Mouse (Mus musculus) forebrain, postnatal 0 days (tissue): ENCODE results near the gene Pde6b. TPM values are rescaled to one million over a fixed set of nuclear protein-coding genes. Genes with fewer than 3 reads are reported as not detected.

Experiments used
- ATAC-seq: fragments of 200-750 bp; cut with Nextera tagmentation; 2 replicates; pipeline ENCODE4 v1.8.0; 2017; ENCODE audit warnings: mild to moderate bottlenecking, moderate library complexity
- DNase-seq: peaks from one replicate; pipeline ENCODE4 v3.0.0-alpha.2; 2015
- H3K27ac ChIP-seq: fragments of 300-500 bp; sonication (generic); 2 replicates; pipeline ENCODE4 v1.5.1; 2014; ENCODE audit warnings: low read depth, mild to moderate bottlenecking, antibody characterized with exemption, low read length, moderate library complexity, mixed read lengths
- H3K27me3 ChIP-seq: fragments of 300-500 bp; sonication (generic); 2 replicates; pipeline ENCODE4 v1.6.1; 2014; ENCODE audit warnings: mild to moderate bottlenecking, low read length, mixed read lengths; ENCODE audit not compliant: insufficient read depth
- H3K36me3 ChIP-seq: fragments of 300-500 bp; sonication (generic); 2 replicates; pipeline ENCODE4 v1.6.1; 2014; ENCODE audit warnings: mild to moderate bottlenecking, moderate library complexity; ENCODE audit not compliant: insufficient read depth
- H3K4me1 ChIP-seq: fragments of 300-500 bp; sonication (generic); 2 replicates; pipeline ENCODE4 v1.6.1; 2014; ENCODE audit warnings: antibody characterized with exemption; ENCODE audit not compliant: insufficient read depth
- H3K4me2 ChIP-seq: fragments of 300-500 bp; sonication (generic); 2 replicates; pipeline ENCODE4 v1.6.1; 2014; ENCODE audit warnings: low read depth, mild to moderate bottlenecking, moderate library complexity
- H3K4me3 ChIP-seq: fragments of 300-500 bp; sonication (generic); 2 replicates; pipeline ENCODE4 v1.5.1; 2014; ENCODE audit warnings: low read depth, low read length, mixed read lengths
- H3K9ac ChIP-seq: fragments of 300-500 bp; sonication (generic); 2 replicates; pipeline ENCODE4 v1.6.1; 2014; ENCODE audit warnings: mild to moderate bottlenecking
- H3K9me3 ChIP-seq: fragments of 300-500 bp; sonication (generic); 2 replicates; pipeline ENCODE4 v1.6.1; 2016; ENCODE audit warnings: low read length
- CTCF ChIP-seq: sonication (generic); IDR thresholded peaks from 2 replicates; pipeline ENCODE4 v1.5.1; 2016; ENCODE audit warnings: antibody characterized with exemption, control low read depth, low read depth
- WGBS: fragments of 180-500 bp; shearing (Covaris S2); extraction: QIAGEN DNeasy Blood & Tissue Kit; methylation state at CpG from one replicate; pipeline ENCODE4 v1.1.7; 2014; 5-methylcytosine and 5-hydroxymethylcytosine counted together
- polyA plus RNA-seq: library from polyadenylated mRNA; unstranded; fragments of >200 nt; fragmentation: Nextera tagmentation; extraction: Ambion mirVana; gene quantifications from 2 replicates; pipeline ENCODE4 v1.2.1, GENCODE M21; 2015
- total RNA-seq: library from RNA; depleted of rRNA; stranded (reverse); fragments of >200 nt; gene quantifications from 2 replicates; pipeline ENCODE4 v1.2.3, GENCODE M21; 2014

The Pde6b gene
- total and polyA plus RNA-seq, 2 experiments from 2014 or later: 0.05 to 0.12 TPM

- peak within 1 kb of the TSS; percentile 43 for H3K4me2 ChIP-seq
- H3K9me3 ChIP-seq: no peaks in the 10 kb centered on the region
- WGBS: 16% methylated on average over 24 of the region's 24 CpGs
- H3K4me3 ChIP-seq: peak within 1 kb of the TSS; percentile 16
- H3K9ac ChIP-seq: peak within 1 kb of the TSS; percentile 14; the same call in 1 of the 2 replicates
- H3K27me3 ChIP-seq: peaks cover 5% of the 10 kb centered on the region
- H3K27ac ChIP-seq: no peak within 1 kb of the TSS
- no peak for TF ChIP-seq CTCF
- DNase-seq (no peak), ATAC-seq (0 out of 2 replicates have a peak, but pooled peaks have one; percentile 40)
- H3K36me3 ChIP-seq: no peaks in the 10 kb centered on the region
- no peaks in the 10 kb centered on the region for H3K4me1 ChIP-seq
These were observed 60.8 kb downstream of the Pde6b start, which contains the start of gene Mfsd7a for GRCm38 (mm10) chr5:108448785-108449668. Mfsd7a (minus strand) TSS chr5:108448891.

- no peak overlapping the region for H3K4me3 ChIP-seq
- ATAC-seq (no peak), DNase-seq (no peak)
- WGBS: 74% methylated on average over 8 of the region's 8 CpGs
- TF ChIP-seq CTCF: no peak
- no peak overlapping the region for H3K27ac ChIP-seq
- H3K9me3 ChIP-seq: no peaks in the 10 kb centered on the region
- H3K9ac ChIP-seq: no peak overlapping the region
- H3K4me1 ChIP-seq: no peaks in the 10 kb centered on the region
- no peak overlapping the region for H3K4me2 ChIP-seq
- peaks cover 5% of the 10 kb centered on the region for H3K27me3 ChIP-seq
- no peaks in the 10 kb centered on the region for H3K36me3 ChIP-seq
These were observed 62.8 kb downstream of the Pde6b start for GRCm38 (mm10) chr5:108450837-108451540.

GRCm38 (mm10) chr5:108451611-108452010 is 63.4 kb downstream of the Pde6b start:
- Histone ChIP-seq H3K27ac (no peak overlapping the region), H3K9ac (no peak overlapping the region), H3K4me3 (no peak overlapping the region), H3K4me1 (no peaks in the 10 kb centered on the region), H3K27me3 (peaks cover 5% of the 10 kb centered on the region), H3K9me3 (no peaks in the 10 kb centered on the region), H3K4me2 (no peak overlapping the region), H3K36me3 (no peaks in the 10 kb centered on the region)
- TF ChIP-seq CTCF: no peak
- ATAC-seq (no peak), DNase-seq (no peak)
- WGBS: 75% methylated on average over 1 of the region's 1 CpGs

- no peaks in the 10 kb centered on the region for H3K36me3 ChIP-seq
- no peak overlapping the region for H3K4me2 ChIP-seq
- no peak for ATAC-seq
- TF ChIP-seq CTCF: no peak
- H3K4me3 ChIP-seq: no peak overlapping the region
- no peak for DNase-seq
- H3K27me3 ChIP-seq: peaks cover 5% of the 10 kb centered on the region
- 95% methylated on average over 1 of the region's 1 CpGs for WGBS
- no peaks in the 10 kb centered on the region for H3K9me3 ChIP-seq
- H3K27ac ChIP-seq: no peak overlapping the region
- H3K4me1 ChIP-seq: no peaks in the 10 kb centered on the region
- H3K9ac ChIP-seq: no peak overlapping the region
These were observed 64.2 kb downstream of the Pde6b start for GRCm38 (mm10) chr5:108452422-108452821.

DNA sequence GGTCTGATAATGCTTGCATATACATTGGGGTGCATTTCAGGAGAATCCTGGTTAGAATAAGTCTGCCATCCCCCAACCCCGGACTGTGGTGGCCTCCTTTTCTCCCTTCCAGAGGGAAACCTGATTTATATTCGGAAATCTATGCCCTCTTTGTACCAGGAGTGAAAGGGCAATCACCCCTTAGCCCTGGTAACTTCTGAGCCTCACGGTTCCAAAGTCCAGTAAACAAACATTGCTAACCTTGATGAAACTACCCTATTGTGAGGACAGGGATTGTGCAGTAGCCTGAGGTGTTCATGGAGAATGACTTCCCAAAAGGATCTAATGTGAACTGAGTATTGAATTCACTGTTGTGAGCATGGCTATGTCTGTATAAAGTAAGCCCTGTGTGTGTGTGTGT is 65.9 kb downstream of the Pde6b start:
- no peaks in the 10 kb centered on the region; the same call in 1 of the 2 replicates for H3K27me3 ChIP-seq
- no peak for ATAC-seq
- no peak overlapping the region for H3K27ac ChIP-seq
- WGBS: 58% methylated on average over 3 of the region's 3 CpGs
- no peaks in the 10 kb centered on the region for H3K9me3 ChIP-seq
- DNase-seq: no peak
- no peak overlapping the region for H3K9ac ChIP-seq
- no peaks in the 10 kb centered on the region for H3K36me3 ChIP-seq
- H3K4me3 ChIP-seq: no peak overlapping the region
- no peaks in the 10 kb centered on the region for H3K4me1 ChIP-seq
- no peak for TF ChIP-seq CTCF
- no peak overlapping the region for H3K4me2 ChIP-seq

GRCm38 (mm10) chr5:108458706-108459105 is 70.5 kb downstream of the Pde6b start:
- Histone ChIP-seq H3K27ac (no peak overlapping the region), H3K4me3 (no peak overlapping the region), H3K4me1 (peaks cover 14% of the 10 kb centered on the region), H3K9ac (no peak overlapping the region), H3K9me3 (no peaks in the 10 kb centered on the region), H3K36me3 (no peaks in the 10 kb centered on the region), H3K4me2 (no peak overlapping the region), H3K27me3 (no peaks in the 10 kb centered on the region)
- DNase-seq: no peak
- ATAC-seq: no peak
- no peak for TF ChIP-seq CTCF
- WGBS: 87% methylated on average over 2 of the region's 2 CpGs

DNA sequence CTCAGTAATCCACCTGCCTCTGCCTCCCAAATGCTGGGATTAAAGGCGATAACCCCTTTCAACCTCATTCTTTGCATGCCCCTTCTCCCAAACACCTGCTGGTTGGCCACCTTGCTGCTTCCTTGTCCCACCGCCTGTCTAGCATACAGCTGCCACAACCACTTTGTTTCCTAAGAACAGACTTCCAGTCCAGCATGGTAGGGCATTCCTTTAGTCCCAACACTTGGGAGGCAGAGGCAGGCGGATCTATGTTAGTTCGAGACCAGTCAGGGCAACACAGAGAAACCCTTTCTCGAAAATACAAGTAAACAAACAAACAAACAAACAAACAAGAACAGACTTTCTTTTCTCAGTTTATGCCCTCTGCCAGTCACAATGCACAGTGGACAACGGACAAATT is 72.3 kb downstream of the Pde6b start:
- H3K9ac ChIP-seq: peak overlapping the region; percentile 96
- peaks cover 29% of the 10 kb centered on the region for H3K4me1 ChIP-seq
- peak overlapping the region; percentile 98 for H3K4me2 ChIP-seq
- WGBS: 41% methylated on average over 6 of the region's 6 CpGs
- peak overlapping the region; percentile 68 for H3K4me3 ChIP-seq
- no peak for ATAC-seq
- H3K9me3 ChIP-seq: no peaks in the 10 kb centered on the region
- no peak for DNase-seq
- no peak overlapping the region for H3K27ac ChIP-seq
- H3K36me3 ChIP-seq: no peaks in the 10 kb centered on the region
- no peaks in the 10 kb centered on the region for H3K27me3 ChIP-seq
- TF ChIP-seq CTCF: no peak
